Mouse (Mus musculus): ENCODE measurements around the gene Gm5134. TPM values are rescaled to one million over a fixed set of nuclear protein-coding genes. Genes with fewer than 3 reads are reported as not detected.

The Gm5134 gene
- total and polyA plus RNA-seq, 3 experiments = 0.40 to 1.6 (median 1.0) TPM

DNA sequence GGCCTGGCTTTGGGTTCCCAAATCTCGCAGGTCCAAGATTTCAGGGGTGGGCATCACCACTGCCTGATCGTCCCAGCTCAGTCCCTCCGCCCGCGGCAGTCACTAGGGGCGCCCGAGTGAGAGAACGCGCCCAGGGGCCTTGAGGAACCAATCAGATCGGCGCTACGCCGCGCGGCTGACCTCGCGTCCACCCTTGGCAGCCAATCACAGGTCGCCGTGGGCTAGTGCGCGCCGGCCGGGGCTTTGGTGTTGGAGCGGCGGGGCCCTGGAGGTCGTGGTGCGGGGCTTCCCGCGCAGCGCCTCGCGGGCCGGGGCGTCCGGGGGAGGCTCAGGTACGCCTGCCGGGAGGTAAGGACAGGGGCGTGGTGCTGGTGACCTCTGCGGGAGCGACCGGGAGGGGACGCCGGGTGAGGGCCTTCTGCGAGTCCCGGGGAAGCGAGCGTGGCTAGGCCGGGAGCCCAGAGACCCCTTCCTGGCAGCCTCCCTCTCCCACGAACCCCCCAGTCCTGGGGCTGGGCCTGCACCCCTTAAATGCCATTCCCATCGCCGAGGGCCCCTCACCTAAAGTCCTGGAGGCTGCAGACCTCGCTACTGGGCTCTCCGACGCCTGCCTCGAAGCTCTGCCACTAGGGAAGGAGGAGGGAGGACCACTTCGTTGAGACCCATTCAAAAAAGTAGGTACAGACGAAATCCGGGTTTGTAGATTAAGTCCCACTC lies 78.2 kb downstream of the Gm5134 start, which contains the start of gene Zfp280b (continued):
- TF ChIP-seq ETS1 (conservative IDR thresholded peaks at IDR 0.05; ENCODE audit: low read depth, low read length) (no peak), KAT2A (IDR thresholded peaks at IDR 0.05; ENCODE audit: insufficient replicate concordance, low read length) (no peak), POLR2AphosphoS2 (IDR thresholded peaks at IDR 0.05; ENCODE audit: low read depth, low read length) (no peak), NRF1 (IDR thresholded peaks at IDR 0.05; ENCODE audit: low read depth, low read length) (peak; percentile 39; the same call in 1 of the 2 replicates), RCOR1 (conservative IDR thresholded peaks at IDR 0.05; ENCODE audit: low read depth, low read length) (no peak), GABPA (IDR thresholded peaks at IDR 0.05; ENCODE audit: insufficient replicate concordance, low read depth, low read length) (no peak), E2F4 (IDR thresholded peaks at IDR 0.05; ENCODE audit: insufficient replicate concordance, low read depth, low read length) (no peak), POLR2A (IDR thresholded peaks at IDR 0.05; ENCODE audit: low read depth, low read length) (peak; percentile 71), PAX5 (IDR thresholded peaks at IDR 0.05; ENCODE audit: low read length) (no peak), IRF4 (IDR thresholded peaks at IDR 0.05; ENCODE audit: low read depth, low read length) (no peak), HCFC1 (IDR thresholded peaks at IDR 0.05; ENCODE audit: low read depth, low read length) (peak; percentile 50)

DNA sequence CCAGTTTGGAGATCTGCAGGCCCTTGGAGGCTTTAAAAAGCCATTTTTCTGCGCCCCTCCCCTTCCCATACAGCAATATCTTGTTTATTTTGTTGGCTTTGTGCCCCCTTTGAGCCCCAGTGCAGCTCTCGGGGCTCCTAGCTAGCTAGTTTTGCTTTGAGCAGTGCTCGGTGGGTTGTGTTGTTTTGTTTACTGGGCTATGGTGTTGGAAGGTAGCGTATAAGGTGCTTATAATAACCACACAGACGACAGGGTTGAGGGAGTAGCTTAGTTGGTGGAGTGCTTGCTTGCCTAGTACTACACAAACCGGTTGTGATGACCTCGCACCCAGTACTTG lies 78.8 kb downstream of the Gm5134 start:
- Histone ChIP-seq H3K4me2 (ENCODE audit: insufficient read depth, low read depth, poor library complexity, severe bottlenecking) (peak overlapping the region; percentile 62), H3K27ac (ENCODE audit: insufficient read depth, low read depth) (peak overlapping the region; percentile 11; the same call in 1 of the 2 replicates), H3K9ac (ENCODE audit: insufficient read depth, low read depth) (peak overlapping the region; percentile 65), H3K9me3 (replicated peaks; ENCODE audit: low read length) (no peaks in the 10 kb centered on the region), H3K4me1 (ENCODE audit: control insufficient read depth in 1 of 2, insufficient read depth in 2 of 2) (peaks cover 10 to 45% of the 10 kb centered on the region in 2 experiments), H3K36me3 (replicated peaks in 1 of 2; ENCODE audit: control insufficient read depth in 1 of 2, insufficient read depth in 1 of 2, low read length in 1 of 2) (peaks cover 6 to 31% of the 10 kb centered on the region in 2 experiments), H3K4me3 (replicated peaks in 1 of 3; ENCODE audit: low read depth in 2 of 3, low read length in 2 of 3, poor library complexity in 1 of 3) (peak overlapping the region; percentile 75 to 92 (median 75)), H3K79me2 (replicated peaks; ENCODE audit: control insufficient read depth, extremely low read depth, insufficient read depth, poor library complexity, severe bottlenecking) (peaks cover 52% of the 10 kb centered on the region), H3K27me3 (replicated peaks) (no peaks in the 10 kb centered on the region)
- dilution Hi-C loops (cut with MboI; ENCODE audit: extremely low pct_ligation_motif_present, extremely low pct_unique_long_range_greater_than_20kb, low sequenced_read_pairs) (no loop called here), in situ Hi-C loops (cut with MboI; ENCODE audit: low pct_ligation_motif_present, low pct_unique_long_range_greater_than_20kb, low sequenced_read_pairs) (no loop called here)
- DNase-seq (ENCODE audit: extremely low read depth) = no peak
- TF ChIP-seq SIN3A (IDR thresholded peaks at IDR 0.05; ENCODE audit: low read length) (peak; percentile 17; the same call in 1 of the 2 replicates), MEF2A (IDR thresholded peaks at IDR 0.05; ENCODE audit: borderline replicate concordance, low read depth, low read length) (no peak), MAX (IDR thresholded peaks at IDR 0.05; ENCODE audit: low read length) (no peak)

DNA sequence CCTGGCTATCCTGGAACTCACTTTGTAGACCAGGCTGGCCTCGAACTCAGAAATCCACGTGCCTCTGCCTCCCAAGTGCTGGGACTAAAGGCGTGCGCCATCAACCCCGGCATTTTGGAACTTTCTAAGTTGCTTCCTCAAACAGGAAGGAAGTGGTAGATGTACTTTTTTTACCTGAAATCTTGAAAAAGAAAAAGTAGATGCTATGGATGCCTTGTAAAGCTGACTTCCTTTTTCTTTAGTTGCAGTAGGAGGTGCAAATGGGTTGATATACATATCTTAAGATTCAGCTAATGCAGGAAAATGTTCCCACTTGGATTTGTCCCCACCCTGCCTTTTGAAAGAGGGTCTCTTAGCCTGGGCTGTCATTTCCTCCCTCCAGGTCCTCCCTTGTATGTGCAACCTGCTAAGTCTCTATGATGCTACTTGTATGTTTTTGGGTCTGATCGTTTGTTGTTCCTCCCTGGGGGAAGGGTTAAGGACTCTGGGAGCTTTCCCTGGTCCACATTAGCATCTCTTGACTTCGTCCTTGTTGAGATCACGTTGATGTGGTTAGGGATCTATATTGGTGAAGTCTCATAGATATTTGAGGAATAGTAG lies 79.8 kb downstream of the Gm5134 start:
- TF ChIP-seq RCOR1 (conservative IDR thresholded peaks at IDR 0.05; ENCODE audit: low read depth, low read length) (no peak), TCF12 (IDR thresholded peaks at IDR 0.05; ENCODE audit: low read depth, low read length) (no peak), UBTF (IDR thresholded peaks at IDR 0.05; ENCODE audit: low read depth, low read length) (no peak), MAZ (IDR thresholded peaks at IDR 0.05; ENCODE audit: low read depth, low read length) (no peak), KAT2A (IDR thresholded peaks at IDR 0.05; ENCODE audit: insufficient replicate concordance, low read length) (no peak), CHD1 (IDR thresholded peaks at IDR 0.05; ENCODE audit: low read depth, low read length) (no peak), EP300 (IDR thresholded peaks at IDR 0.05; ENCODE audit: low read length) (no peak), ZNF384 (IDR thresholded peaks at IDR 0.05; ENCODE audit: low read depth, low read length) (no peak), JUN (IDR thresholded peaks at IDR 0.05; ENCODE audit: insufficient read depth, low read depth, low read length) (no peak), POLR2A (IDR thresholded peaks at IDR 0.05; ENCODE audit: low read depth, low read length) (no peak), MXI1 (IDR thresholded peaks at IDR 0.05; ENCODE audit: low read depth, low read length) (no peak), NELFE (IDR thresholded peaks at IDR 0.05; ENCODE audit: low read depth, low read length) (no peak)
- Histone ChIP-seq H3K4me1 (ENCODE audit: control insufficient read depth in 1 of 2, insufficient read depth in 2 of 2) (peaks cover 7 to 34% of the 10 kb centered on the region in 2 experiments), H3K9ac (ENCODE audit: insufficient read depth, low read depth) (no peak overlapping the region; the same call in 1 of the 2 replicates), H3K27me3 (replicated peaks) (no peaks in the 10 kb centered on the region), H3K4me2 (ENCODE audit: insufficient read depth, low read depth, poor library complexity, severe bottlenecking) (peak overlapping the region; percentile 62), H3K79me2 (replicated peaks; ENCODE audit: control insufficient read depth, extremely low read depth, insufficient read depth, poor library complexity, severe bottlenecking) (peaks cover 57% of the 10 kb centered on the region), H3K27ac (ENCODE audit: insufficient read depth, low read depth) (peak overlapping the region; percentile 28; the same call in 1 of the 2 replicates), H3K9me3 (replicated peaks; ENCODE audit: low read length) (no peaks in the 10 kb centered on the region), H3K36me3 (replicated peaks in 1 of 2; ENCODE audit: control insufficient read depth in 1 of 2, insufficient read depth in 1 of 2, low read length in 1 of 2) (peaks cover 16 to 41% of the 10 kb centered on the region in 2 experiments), H3K4me3 (replicated peaks in 1 of 3; ENCODE audit: low read depth in 2 of 3, low read length in 2 of 3, poor library complexity in 1 of 3) (peak overlapping the region; percentile 75 to 92 (median 75))
- in situ Hi-C loops (cut with MboI; ENCODE audit: low pct_ligation_motif_present, low pct_unique_long_range_greater_than_20kb, low sequenced_read_pairs) = no loop called here
- dilution Hi-C loops (cut with MboI; ENCODE audit: extremely low pct_ligation_motif_present, extremely low pct_unique_long_range_greater_than_20kb, low sequenced_read_pairs) = no loop called here
- DNase-seq (ENCODE audit: extremely low read depth) = no peak

Measured in CH12.LX (cell line).